Mouse (Mus musculus) erythroblast, adult 5-6 weeks (primary cell): ENCODE data around the gene Hsf5. TPM values are rescaled to one million over a fixed set of nuclear protein-coding genes. Genes with fewer than 3 reads are reported as not detected.

Source experiments
- total RNA-seq, 2 experiments: library from RNA; stranded (forward) in 1 of 2; stranded (reverse) in 1 of 2; fragments of 150-400 nt in 1 of 2; fragments of 200-764, 138-1000 nt in 1 of 2; gene quantifications; 2 replicates each; pipeline versions ENCODE4 v1.2.3 to v1.2.4; 2015 to 2017; ENCODE audit warnings: low replicate concordance in 2 of 2

Hsf5 gene
- total RNA-seq, 2 experiments from 2014 or later = 0.38 TPM; not detected in 1

Other genes with a start within 250 kb of the Hsf5 start
- 0.19 and 3.8 TPM in 2 replicates for gene Rad51c, start 212.2 kb upstream of the Hsf5 start, total RNA-seq (2015; ENCODE audit: low replicate concordance)
- 5.9 and 6.3 TPM in 2 replicates for gene Rad51c, start 212.2 kb upstream of the Hsf5 start, total RNA-seq (2017; ENCODE audit: low replicate concordance)
- not detected in 2 replicates for gene Tex14, start 212.1 kb upstream of the Hsf5 start, total RNA-seq (2015; ENCODE audit: low replicate concordance)
- 0.34 and 0.42 TPM in 2 replicates for gene Tex14, start 212.1 kb upstream of the Hsf5 start, total RNA-seq (2017; ENCODE audit: low replicate concordance)
- not detected in 2 replicates for gene Gm11492, start 50.5 kb upstream of the Hsf5 start, total RNA-seq (2015; ENCODE audit: low replicate concordance)
- not detected in 2 replicates for gene Gm11492, start 50.5 kb upstream of the Hsf5 start, total RNA-seq (2017; ENCODE audit: low replicate concordance)
- not detected in 2 replicates for gene Sept4, start 48.3 kb upstream of the Hsf5 start, total RNA-seq (2015; ENCODE audit: low replicate concordance)
- gene Sept4, start 48.3 kb upstream of the Hsf5 start, total RNA-seq (2017; ENCODE audit: low replicate concordance) = 2.8 and 9.3 TPM in 2 replicates
- 4.0 and 4.2 TPM in 2 replicates for gene Mtmr4, start 25.0 kb upstream of the Hsf5 start, total RNA-seq (2015; ENCODE audit: low replicate concordance)
- gene Mtmr4, start 25.0 kb upstream of the Hsf5 start, total RNA-seq (2017; ENCODE audit: low replicate concordance) = 4.9 and 6.4 TPM in 2 replicates
- not detected in 2 replicates for gene Rnf43, start 45.6 kb downstream of the Hsf5 start, total RNA-seq (2015; ENCODE audit: low replicate concordance)
- gene Rnf43, start 45.6 kb downstream of the Hsf5 start, total RNA-seq (2017; ENCODE audit: low replicate concordance) = 0.98 and 1.0 TPM in 2 replicates
- 133 and 166 TPM in 2 replicates for gene Supt4a, start 120.4 kb downstream of the Hsf5 start, total RNA-seq (2015; ENCODE audit: low replicate concordance)
- gene Supt4a, start 120.4 kb downstream of the Hsf5 start, total RNA-seq (2017; ENCODE audit: low replicate concordance) = 103 and 121 TPM in 2 replicates
- 4.2 and 5.4 TPM in 2 replicates for gene Tspoap1, start 143.4 kb downstream of the Hsf5 start, total RNA-seq (2015; ENCODE audit: low replicate concordance)
- 5.4 and 16.6 TPM in 2 replicates for gene Tspoap1, start 143.4 kb downstream of the Hsf5 start, total RNA-seq (2017; ENCODE audit: low replicate concordance)
- gene Mpo, start 176.4 kb downstream of the Hsf5 start, total RNA-seq (2015; ENCODE audit: low replicate concordance) = 1,764 and 1,778 TPM in 2 replicates
- 605 and 1,001 TPM in 2 replicates for gene Mpo, start 176.4 kb downstream of the Hsf5 start, total RNA-seq (2017; ENCODE audit: low replicate concordance)
- gene Lpo, start 211.1 kb downstream of the Hsf5 start, total RNA-seq (2015; ENCODE audit: low replicate concordance) = not detected in 2 replicates
- not detected in 2 replicates for gene Lpo, start 211.1 kb downstream of the Hsf5 start, total RNA-seq (2017; ENCODE audit: low replicate concordance)
- 0.38 TPM in 1 of 2 replicates, not detected in the other for gene Mks1, start 236.1 kb downstream of the Hsf5 start, total RNA-seq (2015; ENCODE audit: low replicate concordance)
- 0.28 TPM in 1 of 2 replicates, not detected in the other for gene Mks1, start 236.1 kb downstream of the Hsf5 start, total RNA-seq (2017; ENCODE audit: low replicate concordance)